Mouse (Mus musculus) natural killer cell, adult 2 months (primary cell): Measurements from ENCODE around the gene Prr15l.

Experiments used
- DNase-seq, 2 experiments: peaks; one replicate each; pipeline ENCODE4 v3.0.0; 2022; ENCODE audit warnings: low spot score in 2 of 2

Gene Prr15l

DNA sequence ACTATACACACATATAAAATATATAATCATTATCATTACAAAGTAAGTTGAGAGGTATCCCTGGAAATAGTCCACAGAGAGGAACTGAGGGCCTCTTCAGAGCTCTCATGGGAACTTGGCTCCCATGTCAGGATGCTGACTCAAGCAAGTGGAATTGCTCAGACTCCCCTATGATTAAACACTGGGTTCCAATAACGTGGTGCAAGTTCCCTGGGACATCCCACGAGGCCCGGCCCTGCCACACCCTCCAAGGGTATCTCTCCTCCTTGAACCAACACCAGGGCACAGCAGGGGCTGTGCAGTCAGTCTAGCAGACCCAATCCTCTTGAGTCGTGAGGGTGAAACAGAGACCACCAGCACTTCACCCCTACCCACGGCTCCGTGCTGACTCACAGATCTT is 8.9 kb upstream of the Prr15l start:
- DNase-seq = no peak

DNA sequence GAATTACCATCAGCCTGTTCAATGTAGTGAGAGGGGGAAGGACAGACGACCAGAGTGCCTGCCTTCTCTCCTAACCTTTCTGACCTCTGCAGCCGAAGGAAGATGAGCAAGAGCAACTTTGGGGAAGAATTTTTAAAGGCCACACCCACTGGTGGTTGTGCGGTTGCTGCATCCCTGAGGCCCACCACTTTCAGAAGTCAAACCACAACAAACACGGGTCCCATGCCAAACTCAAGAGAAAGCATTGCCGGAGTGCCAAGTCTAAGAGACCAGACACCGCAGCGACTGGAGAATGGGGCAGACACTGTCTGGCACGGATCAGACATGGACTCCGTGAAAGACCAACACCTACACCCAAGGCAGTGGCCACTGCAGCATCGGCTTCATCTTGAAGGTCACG is 3.0 kb upstream of the Prr15l start:
- DNase-seq = peak; percentile 33 to 51

DNA sequence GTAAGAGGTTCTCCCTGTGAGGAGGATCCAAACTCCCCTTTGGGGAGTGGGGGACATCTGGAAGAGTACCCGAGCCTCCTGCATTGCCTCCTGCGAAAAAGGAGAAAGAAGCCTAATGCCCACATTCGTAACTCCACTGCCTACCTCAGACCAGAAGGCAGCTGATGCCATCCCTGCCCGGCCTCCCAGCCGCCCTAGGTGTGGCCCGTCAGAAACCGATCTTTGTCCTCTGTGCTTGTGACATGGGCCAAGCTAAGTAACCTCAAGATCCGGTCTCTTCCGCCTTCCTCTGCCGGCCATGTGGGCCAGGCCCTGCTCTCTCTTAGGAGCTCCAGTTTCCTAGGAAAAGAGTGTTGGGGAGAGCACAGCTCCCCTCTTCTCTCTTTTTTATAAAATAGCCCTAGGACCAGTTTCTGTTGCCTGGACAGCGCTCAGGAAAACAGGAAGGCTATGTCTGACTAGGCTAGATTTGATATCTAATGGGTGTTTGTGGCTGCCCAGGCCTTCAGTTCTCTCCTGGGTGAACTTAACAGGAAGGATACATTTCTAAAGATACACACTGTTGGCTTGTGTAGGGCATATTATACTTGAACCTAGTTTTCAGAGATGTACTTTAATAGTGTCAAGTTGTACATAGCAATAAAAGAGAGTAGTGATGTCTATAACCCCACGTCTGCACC is 2.3 kb upstream of the Prr15l start:
- no peak for DNase-seq

DNA sequence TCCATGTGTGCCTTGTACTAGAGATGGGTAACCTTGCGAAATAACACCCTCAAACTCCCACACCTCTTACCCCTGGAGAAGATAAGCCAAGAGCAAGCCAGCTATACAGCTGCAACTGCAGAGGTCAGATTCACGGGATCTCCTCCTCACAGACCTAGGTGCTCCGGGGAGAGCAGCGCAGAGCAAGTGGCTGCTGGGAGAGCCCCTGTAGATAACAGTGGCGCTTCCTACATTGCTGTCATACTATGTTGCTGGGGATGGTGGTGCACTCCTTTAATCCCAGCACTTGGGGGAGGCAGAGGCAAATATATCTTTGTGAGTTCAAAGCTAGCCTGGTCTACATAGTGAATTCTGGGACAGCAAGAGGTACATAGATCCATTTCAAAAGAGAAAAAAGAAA is 1.3 kb upstream of the Prr15l start:
- DNase-seq = no peak

DNA sequence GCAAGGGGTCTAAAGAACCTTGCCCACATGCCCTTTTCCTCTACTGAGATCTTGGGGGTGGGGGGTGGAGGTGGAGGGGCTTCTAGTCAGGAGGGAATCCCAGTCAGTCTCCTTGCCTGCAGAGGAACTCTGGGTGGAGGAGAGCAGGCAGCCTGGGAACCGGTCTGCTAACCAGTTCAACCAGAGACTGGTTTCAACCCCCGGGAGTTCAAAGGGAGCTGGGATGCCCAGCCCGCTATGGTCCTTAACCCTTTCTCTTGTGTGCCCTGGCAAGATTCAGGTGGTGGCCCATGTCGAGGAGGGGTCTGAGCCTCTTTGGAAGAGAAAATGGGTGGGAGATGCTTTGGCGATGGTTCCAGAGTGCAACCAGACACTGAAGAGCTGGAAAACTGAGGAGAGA is 787 bp downstream of the Prr15l start:
- no peak for DNase-seq

DNA sequence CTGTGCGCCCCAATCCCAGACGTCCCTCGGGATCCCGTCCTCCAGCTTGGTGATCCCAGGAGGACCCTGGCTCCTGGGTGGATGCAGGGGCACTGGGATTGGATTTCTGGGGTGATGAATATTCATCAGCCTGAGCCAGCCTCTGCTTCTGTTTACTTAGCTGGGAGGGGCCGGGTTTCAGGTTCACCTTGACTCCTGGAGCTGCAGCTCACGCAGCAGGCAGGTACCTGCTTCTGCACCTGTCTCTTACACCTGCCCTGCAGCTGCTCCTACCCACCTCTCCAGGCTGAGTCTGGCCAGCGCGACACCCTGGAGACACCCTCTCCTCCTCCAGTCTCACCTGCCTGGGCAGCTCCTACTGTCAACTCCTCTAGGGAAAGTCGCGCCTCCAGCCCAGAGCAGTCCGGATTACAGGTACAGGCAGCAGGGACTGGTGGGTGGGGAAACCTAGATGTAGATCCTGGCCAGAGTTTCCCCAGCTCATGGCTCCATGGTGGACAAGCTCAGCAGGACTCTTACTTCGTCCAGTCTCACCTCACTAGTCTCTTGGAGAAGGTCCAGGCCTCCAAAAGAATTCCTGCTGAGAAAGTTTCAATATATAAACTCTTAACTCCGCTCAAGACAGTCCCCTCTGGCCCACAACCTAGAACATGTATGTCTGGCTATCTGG is 1.3 kb downstream of the Prr15l start:
- DNase-seq = no peak

DNA sequence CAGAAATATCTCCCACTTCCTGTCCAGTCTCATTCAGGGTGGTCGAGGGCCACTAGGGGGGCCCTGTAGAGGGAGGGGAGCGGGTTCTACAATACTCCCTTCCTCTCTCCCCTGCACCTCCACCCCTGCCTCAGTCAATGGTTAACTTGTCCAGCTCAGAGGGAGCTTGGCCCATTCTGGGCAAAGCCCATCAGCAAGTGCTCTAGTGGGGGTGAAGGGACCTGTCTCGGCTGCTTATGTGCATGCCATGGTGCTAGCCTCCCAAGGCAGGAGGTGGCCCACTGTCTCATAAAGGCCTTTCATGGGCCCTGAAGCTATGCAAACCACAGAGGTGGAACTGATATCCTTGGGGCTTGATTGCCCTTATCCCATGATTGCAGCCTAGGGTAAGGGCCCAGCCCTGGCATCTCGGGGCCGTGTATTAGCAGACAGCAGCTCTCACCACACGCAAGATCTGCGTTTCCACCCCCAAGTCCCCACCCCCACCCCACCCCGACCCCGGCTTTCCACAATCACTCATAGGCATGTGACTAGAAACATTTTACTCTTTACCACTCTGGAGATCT is 1.9 kb downstream of the Prr15l start:
- no peak for DNase-seq

DNA sequence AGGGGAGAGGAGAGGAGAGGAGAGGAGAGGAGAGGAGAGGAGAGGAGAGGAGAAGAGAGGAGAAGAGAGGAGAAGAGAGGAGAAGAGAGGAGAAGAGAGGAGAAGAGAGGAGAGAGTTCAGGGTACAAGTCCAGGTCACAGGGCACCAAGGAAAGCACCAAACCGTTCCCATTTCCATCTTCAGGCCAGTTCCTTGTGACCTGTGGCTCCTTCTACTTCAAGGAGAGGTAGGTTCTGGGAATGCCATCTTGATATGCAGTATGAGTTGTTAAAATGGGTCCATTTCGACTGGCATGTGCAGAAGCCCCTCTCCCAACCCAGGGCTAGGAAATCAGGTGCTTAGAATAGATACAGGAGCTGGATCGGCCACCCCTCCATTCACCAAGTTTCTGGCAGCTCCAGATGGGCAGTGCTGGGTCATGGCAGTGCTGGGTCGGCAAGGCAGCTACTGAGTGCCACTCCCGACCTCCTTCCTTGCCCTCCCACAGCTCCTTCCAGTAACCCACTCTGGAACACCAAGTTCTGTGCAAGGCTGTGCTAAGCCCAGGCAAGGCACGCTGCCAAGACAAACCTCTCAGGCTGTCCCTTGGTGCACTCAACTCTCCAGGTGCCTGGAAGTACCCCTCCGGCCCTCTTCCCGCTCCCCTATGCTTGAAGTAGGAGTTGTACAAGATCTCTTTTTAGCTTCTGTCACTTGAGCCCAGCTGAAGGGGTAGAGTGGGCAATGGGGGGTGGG is 3.6 kb downstream of the Prr15l start:
- no peak for DNase-seq

DNA sequence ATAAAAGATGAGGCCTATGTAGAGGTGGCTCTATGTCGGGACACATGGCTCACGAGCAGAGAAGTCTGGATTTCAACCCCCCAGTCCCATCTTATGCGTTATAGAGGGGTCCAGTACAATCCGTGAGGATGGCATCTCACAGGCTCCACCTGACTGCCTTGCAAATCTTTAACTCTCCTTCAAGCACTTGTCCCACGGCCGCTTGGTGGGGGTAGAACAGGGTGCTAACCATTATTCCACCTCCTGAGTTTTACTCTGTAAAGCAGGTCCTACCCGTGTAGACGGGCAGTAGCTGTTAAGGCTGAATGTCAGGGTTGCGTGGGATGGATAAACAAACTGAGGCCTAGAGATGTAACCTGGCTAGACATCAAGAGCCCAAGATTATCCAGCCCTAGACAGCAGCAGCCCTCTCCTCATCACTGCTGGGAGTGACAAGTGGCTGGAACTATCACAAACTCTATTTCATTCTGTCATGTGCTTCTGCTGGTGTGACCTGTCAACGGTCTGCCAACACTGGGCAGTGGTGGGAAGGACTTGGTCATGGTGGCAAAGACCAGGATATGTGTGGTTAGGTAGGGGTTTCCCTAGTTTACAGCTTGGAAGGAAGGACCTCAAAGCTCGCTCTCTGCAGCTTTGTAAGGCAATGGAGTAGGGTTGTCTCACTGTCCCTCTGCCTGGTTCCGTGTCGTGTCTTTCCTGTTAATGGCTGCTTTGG is 5.8 kb downstream of the Prr15l start:
- DNase-seq = no peak

DNA sequence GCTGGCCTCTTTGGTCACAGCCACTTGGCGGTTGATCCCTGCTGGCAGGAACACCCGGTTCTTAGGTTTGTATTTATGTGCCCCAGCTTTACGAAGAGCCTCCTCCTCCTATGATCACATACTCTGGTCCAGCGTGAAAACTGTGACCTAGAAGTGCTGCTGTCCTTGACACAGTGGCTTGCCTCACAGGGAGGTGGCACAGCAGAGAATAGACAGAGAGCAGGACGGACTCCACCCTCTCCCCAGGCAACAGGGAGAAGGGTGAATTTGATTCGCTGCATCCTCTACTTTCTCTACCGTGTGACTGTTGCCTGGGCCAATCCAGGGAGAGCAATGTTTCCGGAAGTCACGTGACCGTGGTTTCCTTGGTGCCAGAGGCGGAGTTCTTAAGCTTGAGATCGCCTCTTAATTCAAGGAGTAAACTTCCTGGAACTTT is 7.0 kb downstream of the Prr15l start:
- DNase-seq = peak; percentile 46 to 58

DNA sequence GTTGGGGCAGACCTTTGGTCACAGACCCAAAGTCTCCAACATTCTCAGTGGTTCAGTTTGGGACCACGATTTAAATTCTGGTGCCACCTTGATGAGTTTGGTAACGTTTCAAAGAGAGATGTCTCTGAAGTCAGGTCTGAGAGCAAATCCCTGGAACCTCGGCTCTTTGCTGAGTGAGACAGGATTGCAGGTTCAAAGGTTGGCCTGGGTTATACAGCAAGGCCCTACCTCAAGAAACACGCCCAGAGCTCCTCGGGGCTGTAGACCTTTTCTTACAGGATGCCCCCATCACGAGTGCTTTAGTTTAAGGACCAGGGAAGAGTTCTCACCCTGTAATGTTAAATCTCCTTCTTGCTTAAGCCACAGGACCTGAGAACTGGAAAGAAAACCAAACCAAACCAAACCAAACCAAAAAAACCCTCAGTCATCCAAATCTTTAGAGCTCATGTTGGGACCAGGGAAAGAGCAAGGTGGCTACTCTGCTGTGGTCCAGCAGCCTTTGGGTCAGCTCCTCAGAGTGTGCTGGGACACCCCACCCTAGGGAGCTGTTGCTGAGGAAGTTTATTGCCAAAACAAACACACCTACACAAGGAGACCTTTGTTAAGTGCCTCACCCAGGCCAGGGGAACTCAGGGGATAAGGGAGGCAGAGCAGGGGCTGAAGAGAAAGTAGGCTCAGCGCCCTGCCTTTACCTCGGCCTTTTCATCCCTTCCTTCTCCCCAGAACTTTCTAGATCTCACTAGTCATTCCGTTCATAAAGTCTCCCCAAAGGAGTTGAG is 8.2 kb downstream of the Prr15l start:
- DNase-seq = no peak

DNA sequence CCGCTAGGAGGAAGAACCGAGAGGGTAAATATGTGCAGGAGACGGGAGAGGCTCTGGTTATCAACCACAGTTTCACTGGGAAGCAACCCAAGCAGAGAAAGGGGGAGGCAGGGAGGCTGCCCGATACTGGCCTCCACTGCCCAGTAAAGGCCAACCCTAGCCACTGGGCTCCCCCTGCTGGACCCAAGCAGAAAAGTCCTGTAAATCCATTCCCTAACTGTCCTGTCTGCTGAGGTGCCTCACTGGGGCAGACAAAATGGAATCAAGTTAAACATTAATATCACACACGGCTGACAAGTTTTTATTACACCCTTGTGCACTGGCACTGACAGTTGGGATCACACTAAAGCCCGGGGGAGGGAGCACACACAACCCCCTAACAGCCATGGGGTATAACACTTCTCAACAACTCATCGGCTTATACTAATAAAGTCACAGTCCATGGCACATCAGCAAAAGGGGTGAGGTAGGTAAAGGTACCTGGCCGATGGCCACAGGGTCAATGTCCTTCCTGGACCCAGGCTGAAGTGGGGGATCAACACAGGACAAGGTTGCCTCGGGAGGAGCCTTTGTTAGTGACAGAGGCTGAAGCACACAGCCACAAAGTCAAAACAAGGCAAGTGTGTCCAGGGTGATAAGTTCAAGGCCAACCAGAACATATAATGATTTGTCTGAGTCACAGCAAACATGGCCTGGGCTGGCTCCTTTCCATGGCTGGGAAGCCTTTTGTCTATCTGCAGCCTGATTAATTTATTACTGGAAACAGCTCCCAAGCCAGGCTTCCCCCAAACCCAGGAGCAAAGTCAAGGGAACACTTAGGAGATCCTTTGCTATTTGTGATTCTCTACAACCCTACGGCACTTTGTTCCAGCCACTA is 9.9 kb downstream of the Prr15l start:
- DNase-seq = peak; percentile 35 to 41

DNA sequence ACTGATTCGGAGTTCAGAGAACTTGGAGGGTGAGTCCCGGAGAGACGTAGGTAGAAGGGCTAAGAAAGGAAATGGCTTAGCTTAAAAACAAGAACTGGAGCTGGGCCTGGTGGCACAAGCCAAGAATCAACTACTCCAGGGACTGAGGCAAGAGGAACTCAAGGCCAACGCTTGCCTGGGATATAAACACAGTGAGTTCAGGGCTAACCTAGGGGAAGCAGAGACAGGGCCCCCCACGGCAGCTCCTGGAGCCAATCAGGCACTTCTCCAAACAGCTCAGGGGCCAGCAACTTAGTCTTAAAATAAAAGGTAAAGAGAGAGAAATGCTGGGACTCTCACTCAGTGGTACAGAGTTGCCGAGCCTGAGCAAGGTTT is 10.5 kb downstream of the Prr15l start:
- no peak for DNase-seq

DNA sequence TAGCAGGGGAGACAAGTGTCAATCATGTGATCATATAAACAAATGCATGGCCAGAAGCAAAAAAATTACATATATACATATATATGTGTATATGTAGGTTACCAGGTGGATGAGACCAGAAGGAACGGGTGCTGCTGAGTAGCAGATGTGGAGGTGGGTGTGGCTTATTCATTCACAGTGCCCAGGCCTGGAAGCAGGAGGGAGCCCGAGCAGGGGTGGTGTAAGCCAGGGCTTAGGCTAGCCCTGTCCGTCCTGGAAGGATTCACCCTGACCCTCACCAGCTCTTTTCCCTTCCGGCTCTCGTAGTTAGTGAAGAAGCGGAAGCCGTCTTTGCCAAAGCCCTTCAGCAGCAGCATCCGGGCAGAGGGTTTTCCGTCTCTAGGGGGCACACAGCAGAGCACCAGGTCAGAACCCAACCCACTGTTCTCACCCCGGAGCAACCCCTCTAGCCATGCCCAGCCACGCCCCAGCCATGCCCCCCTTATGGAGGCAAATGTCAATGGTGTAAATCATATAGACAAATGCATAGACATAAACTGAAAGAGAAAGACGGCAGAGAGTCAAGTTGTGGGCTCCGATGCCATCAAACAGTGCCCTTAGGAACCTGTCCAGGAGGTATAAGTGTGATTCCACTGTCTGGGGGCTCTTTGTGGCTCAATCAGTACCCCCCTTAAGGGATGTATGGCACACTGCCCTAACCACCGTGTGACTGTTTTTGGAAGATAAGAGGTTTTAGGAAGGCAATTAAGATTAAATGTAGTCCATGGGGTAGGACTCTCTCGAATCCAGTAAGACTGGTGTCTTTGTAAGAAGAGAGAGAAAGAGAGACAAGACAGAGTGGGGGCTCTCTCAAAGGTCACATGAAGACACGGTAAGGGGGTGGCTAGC is 12.9 kb downstream of the Prr15l start:
- DNase-seq = no peak

DNA sequence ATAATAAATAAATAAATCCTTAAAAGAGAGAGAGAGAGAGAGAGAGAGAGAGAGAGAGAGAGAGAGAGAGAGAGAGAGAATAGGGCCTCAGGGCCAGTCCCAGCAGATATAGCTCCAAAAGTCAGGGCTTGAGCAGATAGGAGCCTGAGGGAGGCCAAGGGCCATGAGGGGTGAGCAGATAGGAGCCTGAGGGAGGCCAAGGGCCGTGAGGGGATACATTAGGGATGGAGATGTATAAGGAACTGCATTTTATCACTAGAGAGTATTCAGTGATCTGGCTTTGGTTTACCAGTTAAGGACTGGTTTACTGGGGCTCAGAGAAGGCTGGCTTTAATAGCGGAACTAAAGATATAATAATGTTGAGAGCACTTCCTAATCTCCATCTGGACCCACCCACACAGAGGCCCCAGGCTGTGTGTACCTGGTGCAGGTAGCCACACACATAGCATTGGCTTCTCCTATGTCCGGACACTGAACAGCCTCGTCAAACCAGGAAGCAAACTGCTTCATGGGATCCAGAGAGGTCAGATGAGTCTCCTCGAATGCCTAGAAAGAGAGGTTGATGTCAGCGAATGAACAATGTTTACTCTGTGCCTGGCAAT is 14.2 kb downstream of the Prr15l start:
- no peak for DNase-seq

DNA sequence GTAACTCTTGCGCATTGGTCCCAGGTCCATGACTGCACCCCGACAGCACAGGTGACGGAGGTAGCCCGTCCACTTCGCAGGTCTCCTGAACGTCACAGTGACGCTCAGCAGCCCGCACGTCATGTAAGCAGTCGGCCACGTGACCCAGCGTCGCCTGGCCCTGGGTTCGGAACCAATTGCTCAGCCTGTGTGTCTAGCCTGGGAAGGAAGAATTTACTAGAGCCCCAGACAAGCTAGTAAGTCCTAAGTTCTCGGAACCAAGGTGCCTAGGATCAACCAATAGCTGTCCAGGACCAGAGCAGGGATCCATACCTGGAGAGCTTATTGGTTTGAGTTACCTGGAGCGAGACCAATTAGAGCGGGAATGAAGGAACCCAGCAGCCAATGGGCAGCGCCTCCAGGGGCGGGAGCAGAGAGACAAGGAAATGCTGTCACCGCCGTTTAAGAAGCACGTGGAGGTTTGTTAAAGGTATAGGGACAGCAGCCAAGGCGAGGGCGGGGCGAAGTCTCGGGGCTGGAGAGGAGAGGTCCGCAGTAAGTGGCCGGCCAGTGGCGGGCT is 15.9 kb downstream of the Prr15l start, which contains the start of gene Pnpo:
Gene Pnpo (minus strand): TSS at position 241 of the 559 bp plus-strand sequence.
- peak; percentile 89 to 91 for DNase-seq

DNA sequence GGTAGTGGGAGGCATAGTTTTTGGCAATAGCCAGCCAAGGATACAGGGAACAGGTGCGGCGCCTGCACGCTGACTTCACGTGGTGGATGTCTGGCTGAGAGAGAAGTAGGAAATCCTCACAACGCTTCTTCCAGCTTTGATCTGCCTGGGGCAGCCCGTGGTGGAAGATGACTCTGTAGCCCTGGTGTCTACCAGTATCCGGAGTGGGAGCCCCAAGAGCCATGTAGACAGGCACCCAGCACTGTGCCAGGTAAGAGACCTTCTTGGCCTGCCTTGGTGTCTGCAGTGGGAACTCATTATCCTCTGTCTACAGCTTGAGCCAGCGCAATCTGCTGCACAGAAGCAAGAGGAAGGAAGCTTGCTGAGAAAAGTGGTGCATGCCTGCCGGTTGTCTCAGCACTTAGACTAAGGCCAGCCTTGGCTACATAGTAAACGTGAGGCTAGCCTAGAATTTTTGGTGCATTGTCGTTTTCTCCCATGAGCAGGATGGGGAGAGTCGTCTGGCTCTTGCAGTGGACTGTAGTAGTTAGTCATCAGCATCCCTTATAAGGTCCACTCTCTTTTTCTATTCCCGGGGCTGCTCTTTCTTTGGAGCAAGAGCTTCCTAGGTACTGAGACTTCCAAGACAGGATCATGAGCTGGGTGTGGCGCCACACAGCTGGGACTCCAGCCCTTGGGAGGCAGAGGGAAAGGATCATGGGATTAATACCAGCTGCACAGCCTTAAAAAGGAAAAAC is 17.1 kb downstream of the Prr15l start:
- no peak for DNase-seq

DNA sequence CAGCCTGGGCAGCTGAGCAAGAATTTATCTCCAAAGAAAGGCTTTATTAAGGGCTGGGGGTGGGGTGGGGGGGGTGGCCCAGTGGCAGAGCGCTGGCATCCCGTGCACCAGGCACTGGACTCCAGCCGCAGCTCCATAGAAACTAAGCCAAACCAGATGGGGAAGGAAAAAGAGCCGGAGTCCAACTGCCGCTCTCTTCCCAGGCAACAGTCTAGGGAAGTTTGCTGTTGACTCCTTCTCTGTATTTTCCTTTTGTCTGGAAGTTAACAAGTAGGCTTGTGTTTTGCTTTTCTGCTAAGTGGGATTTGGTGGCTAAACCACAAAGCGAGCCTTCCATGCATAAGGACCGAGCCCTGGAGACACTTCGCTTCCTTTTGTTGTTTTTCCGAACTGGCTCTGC is 18.6 kb downstream of the Prr15l start:
- no peak for DNase-seq
